Mouse (Mus musculus): ENCODE data around the gene Asna1.

GRCm38 (mm10) chr8:84987388-84987787 is 37.7 kb downstream of the Asna1 start:
- TF ChIP-seq GATA1 (IDR thresholded peaks at IDR 0.05; ENCODE audit: low read length), result no peak
- TF ChIP-seq TAL1 (IDR thresholded peaks at IDR 0.05; ENCODE audit: low read length), result no peak
